Mouse (Mus musculus) granulocyte monocyte progenitor cell, adult 5-6 weeks (primary cell): ENCODE results near the gene Hdac7. TPM values are rescaled to one million over a fixed set of nuclear protein-coding genes. Genes with fewer than 3 reads are reported as not detected.
"Not testable (repeated sequence)": the region's sequence is repeated elsewhere in the genome, so short reads cannot be mapped to it uniquely, and the experiment has no call there.

ENCODE experiments used
- ATAC-seq: replicated peaks from 2 replicates; pipeline ENCODE4 v1.8.0; 2016; ENCODE audit warnings: mild to moderate bottlenecking, moderate TSS enrichment, inconsistent platforms; ENCODE audit not compliant: poor library complexity, severe bottlenecking
- total RNA-seq, 2 experiments: library from RNA; stranded (forward) in 1 of 2; stranded (reverse) in 1 of 2; fragments of 200-712, 200-1000 nt in 1 of 2; fragments of >200 nt in 1 of 2; fragmentation: Nextera tagmentation in 1 of 2; gene quantifications; 2 replicates each; pipeline ENCODE4 v1.2.3; 2014 to 2017

Hdac7 gene
- 33.3 and 52.1 TPM in 2 replicates for total RNA-seq (2014; fragmentation: Nextera tagmentation)
- total RNA-seq (2017) = 3.5 and 6.1 TPM in 2 replicates

DNA sequence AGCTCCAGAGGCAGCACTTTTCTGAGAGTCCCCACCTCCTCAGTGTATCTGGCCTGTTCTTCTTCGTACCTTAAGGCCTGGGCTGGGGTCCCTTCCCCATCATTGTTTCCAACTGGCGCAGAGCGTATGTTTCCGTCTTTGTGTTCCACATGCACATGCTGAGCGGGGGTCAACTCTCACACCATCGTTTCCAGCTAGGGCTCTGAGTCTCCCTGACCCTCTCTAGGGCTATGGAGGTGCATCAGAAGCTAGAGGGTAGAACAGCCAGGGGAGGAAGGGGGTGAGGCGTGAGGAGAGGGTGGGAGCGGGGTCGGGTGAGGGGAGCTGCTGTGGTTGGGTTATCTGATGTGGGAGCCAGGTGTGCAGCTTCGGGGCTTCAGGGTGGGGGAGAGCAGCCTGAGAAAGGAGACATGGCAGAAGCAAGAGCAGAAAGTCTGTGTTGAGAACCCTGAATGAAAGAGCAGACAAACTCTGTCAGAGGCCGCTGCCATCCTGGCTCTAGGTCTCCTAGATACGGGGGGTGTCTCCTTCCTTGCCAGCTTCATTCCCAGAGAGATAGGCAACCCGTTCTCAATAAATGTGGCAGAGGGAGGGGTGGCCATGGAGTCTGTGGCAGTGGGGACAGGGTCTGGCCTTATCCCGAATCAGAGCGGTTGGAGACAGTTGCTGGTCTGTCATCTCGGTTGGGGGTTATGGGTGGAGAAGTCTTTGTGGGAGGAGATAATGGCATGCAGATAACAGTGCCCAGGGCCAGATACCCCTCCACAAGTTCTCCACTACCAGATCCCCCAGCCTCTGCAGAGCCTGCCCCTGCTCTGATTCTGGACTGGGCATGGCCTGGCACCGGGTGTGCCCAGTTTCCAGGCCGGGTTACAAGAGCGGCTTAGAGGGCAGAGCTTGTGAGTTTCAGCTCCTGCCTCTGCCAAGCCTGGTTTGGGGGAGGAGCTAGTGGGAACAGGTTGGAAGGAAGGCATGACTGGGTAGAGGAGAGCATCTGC, at the start of gene Hdac7:
Gene Hdac7 (minus strand): TSS at position 466 of the 998 bp plus-strand sequence.
- ATAC-seq = peak; percentile 17; the same call in 1 of the 2 replicates

DNA sequence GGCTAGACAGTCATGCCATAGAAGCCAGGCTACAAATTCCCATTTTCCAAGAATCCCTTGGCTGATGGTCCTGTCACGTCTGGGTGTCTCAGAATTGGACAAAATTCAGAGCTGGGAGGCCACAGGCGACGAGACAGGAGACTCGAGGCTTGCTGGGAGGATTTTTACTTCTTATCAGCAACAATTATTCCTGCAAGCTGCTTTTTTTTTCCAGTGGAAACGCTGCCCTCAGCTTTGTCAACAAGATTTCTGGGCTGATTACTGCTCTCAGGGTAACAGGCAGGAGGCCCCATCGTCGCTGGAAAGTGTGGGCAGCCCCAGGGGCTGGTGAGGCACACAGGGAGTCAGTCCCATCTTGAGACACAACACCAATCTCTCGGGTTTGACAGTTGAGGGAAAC, 48.2 kb upstream of the Hdac7 start:
- no peak for ATAC-seq

DNA sequence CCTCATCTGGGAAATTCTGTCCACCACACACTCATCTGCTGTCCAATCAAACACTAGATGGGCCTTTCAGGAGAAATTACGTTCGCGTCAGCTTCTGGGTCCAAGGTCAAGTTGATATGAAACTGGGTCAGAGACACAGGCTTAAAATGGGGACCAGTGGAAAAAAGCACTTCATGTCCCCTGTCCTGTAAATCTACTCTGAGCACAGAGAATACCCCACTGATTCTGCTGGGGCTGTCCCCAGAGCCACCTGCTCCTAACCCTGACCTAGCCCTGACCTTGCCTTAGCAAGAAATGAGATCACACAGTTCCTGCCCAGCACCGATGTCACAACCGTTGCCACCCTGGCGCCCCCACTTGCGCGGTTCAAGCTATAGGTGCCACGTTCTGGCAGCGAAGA, 46.1 kb upstream of the Hdac7 start:
- no peak for ATAC-seq

GRCm38 (mm10) chr15:97890017-97890416, 45.7 kb upstream of the Hdac7 start:
- no peak for ATAC-seq

DNA sequence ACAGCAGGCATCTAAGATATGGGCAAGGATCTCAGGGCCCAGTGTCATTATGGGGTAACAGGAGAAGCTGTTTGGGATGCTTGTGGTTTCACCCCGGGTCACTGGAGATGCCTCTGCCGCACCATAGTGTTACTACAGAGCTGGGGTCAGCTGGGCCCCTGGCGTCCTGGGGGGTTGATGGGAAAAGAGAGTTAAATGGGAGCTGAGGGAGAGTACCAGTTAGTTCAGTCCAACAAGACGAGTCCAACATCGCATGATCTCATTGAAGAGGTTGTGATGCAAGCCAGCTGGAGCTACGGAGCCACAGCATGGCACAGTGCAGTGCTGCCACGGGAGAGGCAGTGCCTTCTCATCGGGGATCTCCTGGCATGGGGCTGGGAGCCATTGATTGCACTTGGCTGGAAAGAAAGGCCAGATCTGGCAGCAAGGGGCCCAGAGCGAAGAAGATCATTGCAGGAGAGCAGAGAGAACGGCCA, 43.3 kb upstream of the Hdac7 start:
- no peak for ATAC-seq

DNA sequence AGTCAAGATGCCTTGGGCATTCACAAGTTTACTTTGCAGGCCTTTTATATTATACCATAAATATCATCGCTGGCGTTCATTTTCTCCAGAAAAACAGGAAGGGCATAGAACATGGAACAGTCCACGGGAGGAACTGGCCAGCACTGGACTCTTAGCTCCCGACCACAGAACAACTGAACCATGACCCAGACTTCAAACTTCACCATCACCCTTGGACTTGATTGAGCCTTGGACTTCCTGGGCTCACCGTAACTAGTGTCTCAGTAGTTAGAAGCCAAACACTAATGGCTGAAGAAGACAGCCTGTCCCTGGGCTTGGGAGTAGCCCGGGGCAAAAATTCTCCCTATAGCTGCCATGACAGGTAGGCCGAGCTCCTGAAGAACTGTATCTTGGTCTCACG, 37.1 kb upstream of the Hdac7 start:
- no peak for ATAC-seq

- peak; percentile 17; the same call in 1 of the 2 replicates for ATAC-seq
Observed at GRCm38 (mm10) chr15:97880441-97880840, 36.1 kb upstream of the Hdac7 start.

GRCm38 (mm10) chr15:97878696-97879328, 34.5 kb upstream of the Hdac7 start:
- ATAC-seq = no peak

DNA sequence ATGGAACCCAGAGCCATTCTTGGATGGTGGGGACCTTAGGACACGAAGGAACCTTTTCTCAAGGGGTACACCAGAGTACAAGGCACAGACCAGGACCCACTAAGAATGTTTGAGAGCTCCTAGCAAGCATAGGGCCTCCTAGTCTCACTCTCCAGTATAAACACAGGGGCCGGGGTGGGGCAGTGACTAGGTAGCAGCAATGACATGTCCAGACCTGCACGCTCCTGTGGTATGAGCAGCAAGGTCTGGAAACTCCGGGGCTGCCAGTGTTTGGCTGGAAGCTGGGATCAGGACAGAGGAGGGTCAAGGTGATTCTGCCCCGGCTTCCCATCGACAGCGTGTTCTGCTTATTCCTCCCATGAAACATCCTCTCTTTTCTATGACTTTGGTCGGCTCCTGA, 31.5 kb upstream of the Hdac7 start:
- ATAC-seq = no peak

- ATAC-seq = no peak
Observed at GRCm38 (mm10) chr15:97873717-97874116, 29.4 kb upstream of the Hdac7 start.

DNA sequence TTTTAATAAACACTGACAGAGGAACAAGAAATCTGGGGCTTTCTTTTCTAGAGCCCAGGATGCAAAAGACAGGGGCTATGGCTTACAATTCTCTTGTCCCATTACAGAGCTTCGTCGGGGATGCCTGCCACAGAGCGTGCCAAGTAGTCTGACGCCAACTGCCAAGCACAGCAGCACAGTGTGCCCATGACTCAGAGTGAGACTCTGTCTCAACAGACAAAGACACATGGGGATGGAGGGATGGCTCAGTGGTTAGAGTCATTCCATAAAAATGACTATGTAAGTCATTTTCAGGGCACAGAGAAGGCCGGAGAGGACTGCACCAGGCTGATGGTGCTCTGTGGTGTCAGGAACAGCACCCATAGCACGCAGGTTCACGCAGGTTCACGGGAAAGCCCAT, 27.9 kb upstream of the Hdac7 start:
- ATAC-seq = no peak

GRCm38 (mm10) chr15:97871055-97872030, 27.0 kb upstream of the Hdac7 start:
- ATAC-seq = peak; percentile 86

- not testable (repeated sequence) for ATAC-seq
Observed at GRCm38 (mm10) chr15:97870116-97870515, 25.8 kb upstream of the Hdac7 start.

DNA sequence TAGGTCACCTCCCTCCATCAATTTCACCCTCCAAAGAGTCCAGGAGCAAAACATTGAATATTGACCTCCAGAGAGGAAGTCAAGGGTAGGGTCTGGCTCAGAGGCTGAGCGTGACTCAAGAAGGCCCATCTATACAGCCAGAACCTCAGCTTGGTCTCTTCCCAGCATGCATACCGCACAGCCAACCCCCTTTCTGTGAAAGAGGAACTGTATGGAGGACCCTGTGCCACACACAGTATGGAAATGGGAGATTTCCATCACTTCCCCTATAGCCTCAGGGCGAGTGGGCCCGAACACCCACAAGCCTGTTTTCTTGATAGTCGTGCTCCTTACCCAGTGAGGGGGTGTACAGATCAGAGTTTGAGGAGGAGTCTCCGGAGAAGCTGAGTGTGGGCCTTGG, 24.7 kb upstream of the Hdac7 start:
- ATAC-seq = peak; percentile 83

GRCm38 (mm10) chr15:97865988-97866387, 21.7 kb upstream of the Hdac7 start:
- no peak for ATAC-seq

- ATAC-seq = no peak
Observed at GRCm38 (mm10) chr15:97865175-97865574, 20.9 kb upstream of the Hdac7 start.

GRCm38 (mm10) chr15:97864361-97865045, 20.2 kb upstream of the Hdac7 start:
- ATAC-seq = no peak

DNA sequence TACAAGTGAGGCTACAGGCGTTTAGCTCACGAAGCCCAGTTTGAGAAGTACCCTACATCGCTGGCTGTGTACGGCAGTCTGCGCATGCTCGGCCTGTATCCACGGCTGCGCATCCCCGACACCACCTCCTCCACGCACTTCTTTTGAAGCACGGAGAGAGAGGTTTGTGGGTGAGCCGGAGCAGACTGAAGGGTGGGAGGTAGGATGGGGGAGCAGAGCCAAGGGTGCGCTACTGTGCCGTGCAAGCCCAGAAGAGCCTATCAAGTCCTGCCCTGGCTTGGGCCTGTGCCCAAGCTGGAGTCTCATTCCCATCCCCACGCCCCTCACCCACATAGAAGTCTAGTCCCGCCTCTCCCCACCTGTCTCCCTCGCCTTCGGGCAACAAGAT, 19.2 kb upstream of the Hdac7 start:
- ATAC-seq = no peak

DNA sequence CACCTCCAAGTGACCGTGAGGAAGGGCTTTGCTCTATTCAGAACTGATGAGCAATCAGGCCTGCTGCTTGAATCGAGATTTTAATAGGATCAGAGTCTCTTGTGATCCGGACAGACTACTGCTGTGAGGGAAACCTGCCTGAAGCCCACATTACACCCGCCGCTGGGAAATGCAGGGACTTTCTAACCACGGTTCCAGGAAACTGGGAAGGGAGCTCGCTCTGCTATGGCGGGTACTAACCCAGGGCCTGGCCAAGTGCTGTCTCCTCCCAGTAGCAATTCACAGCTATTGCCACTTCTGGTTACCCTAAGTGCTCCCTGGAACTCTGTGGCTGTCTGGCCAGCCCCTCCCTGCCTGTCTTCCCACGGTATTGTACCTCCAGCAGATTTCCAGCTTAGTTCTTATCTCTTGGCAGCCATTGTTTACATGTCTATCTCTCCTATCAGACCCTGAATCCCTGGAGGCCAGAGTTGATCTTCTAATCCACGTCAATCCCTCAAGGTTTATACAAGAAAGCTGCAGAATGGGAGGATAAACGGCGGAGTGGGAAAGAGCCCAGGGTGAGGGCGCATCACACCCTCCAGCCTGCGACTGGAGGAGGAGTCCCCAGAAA, 18.7 kb upstream of the Hdac7 start:
- ATAC-seq = no peak
